ENCODE assay signal across 10 mouse cellular contexts in the genomic region with DNA sequence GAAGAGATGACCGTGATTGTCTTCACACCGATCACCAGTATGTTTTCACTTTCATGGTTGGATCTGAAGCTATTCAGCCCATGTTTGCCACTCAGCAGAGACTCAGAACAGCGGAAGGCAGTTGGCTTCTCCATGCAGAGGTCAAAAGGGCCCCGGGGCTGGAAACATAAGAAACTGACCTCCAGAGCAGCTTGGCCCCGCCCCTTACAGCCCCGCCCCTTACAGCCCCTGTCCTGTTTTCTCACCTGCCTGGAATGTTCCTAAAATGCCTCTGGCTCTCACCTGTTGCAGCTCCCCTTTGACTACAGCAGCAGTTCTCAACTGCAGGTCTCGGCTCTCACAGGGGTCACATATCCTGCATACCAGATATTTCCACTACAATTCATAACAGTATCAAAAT. TPM values are rescaled to one million over a fixed set of nuclear protein-coding genes. Genes with fewer than 3 reads are reported as not detected.
DNase-seq lines count a peak whose midpoint lies in the region; ATAC-seq lines count a peak whose summit lies in the region.
"Had no signal": no experiment of that assay in that cellular context is flagged by ENCODE, and none has a peak within 500 bp of the region (broad histone marks: within the 10 kb centered on the region; RNA-seq: fewer than 3 reads in every experiment).

No protein-coding gene starts in this region.

- H3K27ac ChIP-seq in limb, embryonic 13.5 days = no peak overlapping the region
- H3K27ac ChIP-seq in limb, embryonic 10.5 days = no peak overlapping the region
- H3K27ac ChIP-seq in kidney, embryonic 15.5 days = 0 out of 2 replicates have a peak overlapping the region, but pooled peaks have one; percentile 45
- H3K27ac ChIP-seq: neural tube, embryonic 13.5 days had no signal

- H3K36me3 ChIP-seq in limb, embryonic 13.5 days = no peaks in the 10 kb centered on the region
- no peaks in the 10 kb centered on the region for H3K36me3 ChIP-seq in limb, embryonic 10.5 days
- no peaks in the 10 kb centered on the region for H3K36me3 ChIP-seq in kidney, embryonic 15.5 days
- H3K36me3 ChIP-seq: neural tube, embryonic 13.5 days had no signal

- H3K4me1 ChIP-seq in limb, embryonic 13.5 days = peaks cover 27% of the 10 kb centered on the region
- peaks cover 38% of the 10 kb centered on the region for H3K4me1 ChIP-seq in limb, embryonic 10.5 days
- H3K4me1 ChIP-seq in kidney, embryonic 15.5 days = peaks cover 35% of the 10 kb centered on the region

- H3K9me3 ChIP-seq in limb, embryonic 13.5 days = no peaks in the 10 kb centered on the region
- H3K9me3 ChIP-seq in limb, embryonic 10.5 days (replicated peaks) = no peaks in the 10 kb centered on the region
- no peaks in the 10 kb centered on the region for H3K9me3 ChIP-seq in kidney, embryonic 15.5 days (replicated peaks)
- H3K9me3 ChIP-seq: neural tube, embryonic 13.5 days had no signal

- WGBS in limb, embryonic 13.5 days = 30% methylated on average over 7 of the region's 7 CpGs
- 30% methylated on average over 7 of the region's 7 CpGs for WGBS in limb, embryonic 10.5 days
- 27% methylated on average over 7 of the region's 7 CpGs for WGBS in kidney, embryonic 15.5 days

- no peak for ATAC-seq in limb, embryonic 13.5 days (ENCODE audit: low FRiP score, low read depth)
- ATAC-seq in kidney, embryonic 15.5 days (replicated peaks; ENCODE audit: low FRiP score) = 0 out of 2 replicates have a peak, but pooled peaks have one; percentile 17
- ATAC-seq in megakaryocyte, adult 5-6 weeks (ENCODE audit: poor library complexity, severe bottlenecking) = 0 out of 2 replicates have a peak, but pooled peaks have one; percentile 30

- no peak overlapping the region for H3K4me3 ChIP-seq in limb, embryonic 13.5 days
- H3K4me3 ChIP-seq in limb, embryonic 10.5 days = no peak overlapping the region
- H3K4me3 ChIP-seq in kidney, embryonic 15.5 days (replicated peaks) = no peak overlapping the region
- H3K4me3 ChIP-seq: neural tube, embryonic 13.5 days had no signal

- DNase-seq in limb, embryonic 10.5 days (ENCODE audit: low spot score) = no peak
- peak; percentile 76 for DNase-seq in ZHBTc4 (ENCODE audit: low read depth, low spot score)
- DNase-seq in frontal cortex, postnatal 10 days (ENCODE audit: low spot score in 2 of 2) = no peak
- no peak for DNase-seq in layer of hippocampus, adult 8-10 months (ENCODE audit: low spot score in 2 of 2)
- no peak for DNase-seq in adrenal gland, adult (ENCODE audit: inconsistent age in 2 of 2, low spot score in 1 of 2)
- DNase-seq: gastrocnemius, postnatal 36 days had no signal

- H3K27me3 ChIP-seq in limb, embryonic 13.5 days = no peaks in the 10 kb centered on the region
- H3K27me3 ChIP-seq in limb, embryonic 10.5 days (ENCODE audit: low read depth, poor library complexity, severe bottlenecking) = no peaks in the 10 kb centered on the region
- no peaks in the 10 kb centered on the region for H3K27me3 ChIP-seq in kidney, embryonic 15.5 days
- H3K27me3 ChIP-seq: neural tube, embryonic 13.5 days had no signal

- no peak overlapping the region for H3K9ac ChIP-seq in limb, embryonic 13.5 days
- no peak overlapping the region for H3K9ac ChIP-seq in kidney, embryonic 15.5 days
- H3K9ac ChIP-seq: neural tube, embryonic 13.5 days had no signal

- H3K4me2 ChIP-seq in limb, embryonic 13.5 days (replicated peaks) = 0 out of 2 replicates have a peak overlapping the region, but pooled peaks have one; percentile 9
- H3K4me2 ChIP-seq in kidney, embryonic 15.5 days = peak overlapping the region; percentile 30
- H3K4me2 ChIP-seq: neural tube, embryonic 13.5 days had no signal

RNA-seq across cellular contexts. Expression of a gene that starts 29.5 kb away (rescaled TPM):
- 11.8 and 12.4 TPM in 2 replicates for polyA plus RNA-seq in limb, embryonic 13.5 days (2015; fragmentation: Nextera tagmentation; extraction: Ambion mirVana)
- polyA plus RNA-seq in limb, embryonic 10.5 days (2016; fragmentation: Nextera tagmentation; extraction: Ambion mirVana) = 11.3 and 14.4 TPM in 2 replicates
- polyA plus RNA-seq in kidney, embryonic 15.5 days (2015; fragmentation: Nextera tagmentation; extraction: Ambion mirVana) = 17.7 and 17.8 TPM in 2 replicates
- total RNA-seq in megakaryocyte, adult 5-6 weeks (2015) = 333 and 372 TPM in 2 replicates
- total RNA-seq in megakaryocyte, adult 5-6 weeks (2017) = 428 and 451 TPM in 2 replicates
- total RNA-seq in layer of hippocampus, adult 8-10 months (2022) = 10 to 100 TPM; 65.1 to 76.6 (median 70.6) TPM
